Mouse (Mus musculus): ENCODE data around the gene Rps26. TPM values are rescaled to one million over a fixed set of nuclear protein-coding genes. Genes with fewer than 3 reads are reported as not detected.

Gene Rps26
- polyA plus RNA-seq (2014; fragmentation: Nextera tagmentation; extraction: Ambion mirVana) = 540 and 605 TPM in 2 replicates

GRCm38 (mm10) chr10:128626311-128627310, at the start of gene Rps26:
Rps26 (minus strand) TSS chr10:128626747.
- Histone ChIP-seq H3K27me3 (ENCODE audit: control insufficient read depth, insufficient read depth, low read length) (no peaks in the 10 kb centered on the region), H3K36me3 (ENCODE audit: control insufficient read depth, insufficient read depth, low read length) (peaks cover 27% of the 10 kb centered on the region), H3K4me1 (ENCODE audit: control insufficient read depth in 2 of 2, insufficient read depth in 2 of 2, low read length in 2 of 2) (peaks cover 2 to 7% of the 10 kb centered on the region in 2 experiments; a peak in 3 of 4 replicates), H3K4me2 (ENCODE audit: low read length) (peak within 1 kb of the TSS; percentile 95), H3K9me3 (ENCODE audit: control insufficient read depth, low read length) (no peaks in the 10 kb centered on the region), H3K9ac (ENCODE audit: low read length) (peak within 1 kb of the TSS; percentile 96), H3K27ac (replicated peaks in 1 of 2; ENCODE audit: control insufficient read depth in 1 of 2, insufficient read depth in 1 of 2, low read depth in 2 of 2, low read length in 2 of 2) (peak within 1 kb of the TSS; percentile 73 to 79), H3K4me3 (ENCODE audit: control insufficient read depth in 1 of 2, insufficient read depth in 1 of 2, low read depth in 1 of 2, low read length in 2 of 2) (peak within 1 kb of the TSS; percentile 90 to 94)
- WGBS = 1% methylated on average over 40 of the region's 40 CpGs
- ATAC-seq (ENCODE audit: insufficient number of reproducible peaks, insufficient read depth, low FRiP score, low read depth) = peak; percentile 96

GRCm38 (mm10) chr10:128674469-128675008, 48.0 kb upstream of the Rps26 start:
- Histone ChIP-seq H3K9me3 (ENCODE audit: control insufficient read depth, low read length) (no peaks in the 10 kb centered on the region), H3K4me2 (ENCODE audit: low read length) (peak overlapping the region; percentile 79), H3K27me3 (ENCODE audit: control insufficient read depth, insufficient read depth, low read length) (no peaks in the 10 kb centered on the region), H3K4me1 (ENCODE audit: control insufficient read depth in 2 of 2, insufficient read depth in 2 of 2, low read length in 2 of 2) (peaks cover 2 to 7% of the 10 kb centered on the region in 2 experiments; a peak in 1 of 4 replicates), H3K36me3 (ENCODE audit: control insufficient read depth, insufficient read depth, low read length) (peaks cover 16% of the 10 kb centered on the region), H3K4me3 (ENCODE audit: control insufficient read depth in 1 of 2, insufficient read depth in 1 of 2, low read depth in 1 of 2, low read length in 2 of 2) (peak overlapping the region; percentile 54 to 59), H3K9ac (ENCODE audit: low read length) (peak overlapping the region; percentile 73), H3K27ac (replicated peaks in 1 of 2; ENCODE audit: control insufficient read depth in 1 of 2, insufficient read depth in 1 of 2, low read depth in 2 of 2, low read length in 2 of 2) (peak overlapping the region; percentile 4 to 29; a peak in 2 of 4 replicates)
- no peak for ATAC-seq (ENCODE audit: insufficient number of reproducible peaks, insufficient read depth, low FRiP score, low read depth)
- 3% methylated on average over 9 of the region's 9 CpGs for WGBS

- peak; percentile 93 for ATAC-seq (ENCODE audit: insufficient number of reproducible peaks, insufficient read depth, low FRiP score, low read depth)
- peak within 1 kb of the TSS; percentile 73 for H3K9ac ChIP-seq (ENCODE audit: low read length)
- H3K27ac ChIP-seq (replicated peaks in 1 of 2; ENCODE audit: control insufficient read depth in 1 of 2, insufficient read depth in 1 of 2, low read depth in 2 of 2, low read length in 2 of 2) = peak within 1 kb of the TSS; percentile 4 to 29; a peak in 2 of 4 replicates
- peak within 1 kb of the TSS; percentile 54 to 59 for H3K4me3 ChIP-seq (ENCODE audit: control insufficient read depth in 1 of 2, insufficient read depth in 1 of 2, low read depth in 1 of 2, low read length in 2 of 2)
- peaks cover 10% of the 10 kb centered on the region; the same call in 1 of the 2 replicates for H3K36me3 ChIP-seq (ENCODE audit: control insufficient read depth, insufficient read depth, low read length)
- peak within 1 kb of the TSS; percentile 79 for H3K4me2 ChIP-seq (ENCODE audit: low read length)
- peaks cover 2 to 7% of the 10 kb centered on the region in 2 experiments; a peak in 1 of 4 replicates for H3K4me1 ChIP-seq (ENCODE audit: control insufficient read depth in 2 of 2, insufficient read depth in 2 of 2, low read length in 2 of 2)
- H3K27me3 ChIP-seq (ENCODE audit: control insufficient read depth, insufficient read depth, low read length) = no peaks in the 10 kb centered on the region
- under 1% methylated on average over 60 of the region's 60 CpGs for WGBS
- H3K9me3 ChIP-seq (ENCODE audit: control insufficient read depth, low read length) = no peaks in the 10 kb centered on the region
These were observed 47.4 kb upstream of the Rps26 start, which contains the start of gene Suox for GRCm38 (mm10) chr10:128673763-128674468. Suox (minus strand) TSS chr10:128674073.

GRCm38 (mm10) chr10:128671148-128671547, 44.6 kb upstream of the Rps26 start:
- Histone ChIP-seq H3K36me3 (ENCODE audit: control insufficient read depth, insufficient read depth, low read length) (peaks cover 10% of the 10 kb centered on the region; the same call in 1 of the 2 replicates), H3K4me3 (ENCODE audit: control insufficient read depth in 1 of 2, insufficient read depth in 1 of 2, low read depth in 1 of 2, low read length in 2 of 2) (no peak overlapping the region), H3K9me3 (ENCODE audit: control insufficient read depth, low read length) (no peaks in the 10 kb centered on the region), H3K4me2 (ENCODE audit: low read length) (no peak overlapping the region), H3K9ac (ENCODE audit: low read length) (no peak overlapping the region), H3K4me1 (ENCODE audit: control insufficient read depth in 2 of 2, insufficient read depth in 2 of 2, low read length in 2 of 2) (peaks cover 4 to 10% of the 10 kb centered on the region in 2 experiments; a peak in 1 of 4 replicates), H3K27me3 (ENCODE audit: control insufficient read depth, insufficient read depth, low read length) (no peaks in the 10 kb centered on the region), H3K27ac (replicated peaks in 1 of 2; ENCODE audit: control insufficient read depth in 1 of 2, insufficient read depth in 1 of 2, low read depth in 2 of 2, low read length in 2 of 2) (no peak overlapping the region)
- 88% methylated on average over 9 of the region's 9 CpGs for WGBS
- no peak for ATAC-seq (ENCODE audit: insufficient number of reproducible peaks, insufficient read depth, low FRiP score, low read depth)

GRCm38 (mm10) chr10:128668790-128669672, 42.5 kb upstream of the Rps26 start:
- WGBS = 2% methylated on average over 39 of the region's 42 CpGs
- Histone ChIP-seq H3K9ac (ENCODE audit: low read length) (peak overlapping the region; percentile 79), H3K36me3 (ENCODE audit: control insufficient read depth, insufficient read depth, low read length) (peaks cover 6% of the 10 kb centered on the region; the same call in 1 of the 2 replicates), H3K4me1 (ENCODE audit: control insufficient read depth in 2 of 2, insufficient read depth in 2 of 2, low read length in 2 of 2) (peaks cover 4 to 7% of the 10 kb centered on the region in 2 experiments; a peak in 1 of 4 replicates), H3K27ac (replicated peaks in 1 of 2; ENCODE audit: control insufficient read depth in 1 of 2, insufficient read depth in 1 of 2, low read depth in 2 of 2, low read length in 2 of 2) (no peak overlapping the region), H3K27me3 (ENCODE audit: control insufficient read depth, insufficient read depth, low read length) (no peaks in the 10 kb centered on the region), H3K9me3 (ENCODE audit: control insufficient read depth, low read length) (no peaks in the 10 kb centered on the region), H3K4me3 (ENCODE audit: control insufficient read depth in 1 of 2, insufficient read depth in 1 of 2, low read depth in 1 of 2, low read length in 2 of 2) (peak overlapping the region; percentile 70 to 73), H3K4me2 (ENCODE audit: low read length) (peak overlapping the region; percentile 87)
- peak; percentile 40; the same call in 1 of the 2 replicates for ATAC-seq (ENCODE audit: insufficient number of reproducible peaks, insufficient read depth, low FRiP score, low read depth)

- no peaks in the 10 kb centered on the region for H3K36me3 ChIP-seq (ENCODE audit: control insufficient read depth, insufficient read depth, low read length)
- H3K9ac ChIP-seq (ENCODE audit: low read length) = no peak overlapping the region
- no peak overlapping the region for H3K4me3 ChIP-seq (ENCODE audit: control insufficient read depth in 1 of 2, insufficient read depth in 1 of 2, low read depth in 1 of 2, low read length in 2 of 2)
- H3K4me1 ChIP-seq (ENCODE audit: control insufficient read depth in 2 of 2, insufficient read depth in 2 of 2, low read length in 2 of 2) = peaks cover 2 to 3% of the 10 kb centered on the region in 2 experiments; a peak in 1 of 4 replicates
- H3K4me2 ChIP-seq (ENCODE audit: low read length) = no peak overlapping the region
- no peak overlapping the region for H3K27ac ChIP-seq (replicated peaks in 1 of 2; ENCODE audit: control insufficient read depth in 1 of 2, insufficient read depth in 1 of 2, low read depth in 2 of 2, low read length in 2 of 2)
- H3K27me3 ChIP-seq (ENCODE audit: control insufficient read depth, insufficient read depth, low read length) = no peaks in the 10 kb centered on the region
- ATAC-seq (ENCODE audit: insufficient number of reproducible peaks, insufficient read depth, low FRiP score, low read depth) = no peak
- H3K9me3 ChIP-seq (ENCODE audit: control insufficient read depth, low read length) = no peaks in the 10 kb centered on the region
- WGBS = 93% methylated on average over 2 of the region's 2 CpGs
These were observed 39.3 kb upstream of the Rps26 start for GRCm38 (mm10) chr10:128665806-128666205.
